In genomic region chr7:48876526-48876925, GRCm38 (mm10) we compare ENCODE assay signal across 7 mouse cellular contexts. TPM values are rescaled to one million over a fixed set of nuclear protein-coding genes. Genes with fewer than 3 reads are reported as not detected.
DNase-seq lines count a peak whose midpoint lies in the region; ATAC-seq lines count a peak whose summit lies in the region.

No protein-coding gene starts in this region.

- no peak overlapping the region for H3K4me2 ChIP-seq in midbrain, embryonic 11.5 days
- H3K4me2 ChIP-seq in midbrain, embryonic 13.5 days (replicated peaks), result no peak overlapping the region

- peaks cover 34% of the 10 kb centered on the region for H3K36me3 ChIP-seq in midbrain, embryonic 11.5 days (ENCODE audit: control insufficient read depth, insufficient read depth, low read length)
- peaks cover 25% of the 10 kb centered on the region for H3K36me3 ChIP-seq in midbrain, embryonic 13.5 days

- H3K9me3 ChIP-seq in midbrain, embryonic 11.5 days (ENCODE audit: control insufficient read depth, low read length), result no peaks in the 10 kb centered on the region
- H3K9me3 ChIP-seq in midbrain, embryonic 13.5 days, result no peaks in the 10 kb centered on the region

- intact Hi-C loops in heart, postnatal 14 days (cut with DNase I), result loop anchor here (1.0 to 2.0 kb wide), 2 partner anchors 64 to 128 kb away; no protein-coding TSS in a partner anchor
- intact Hi-C loops in left cerebral cortex, postnatal 25 days (cut with DNase I), result loop anchor here (1.0 to 5.0 kb wide), 2 partner anchors 59 to 127 kb away; no protein-coding TSS in a partner anchor

- ATAC-seq in midbrain, embryonic 11.5 days (ENCODE audit: low FRiP score), result no peak
- no peak for ATAC-seq in midbrain, embryonic 13.5 days
- peak; percentile 36; the same call in 1 of the 2 replicates for ATAC-seq in cerebellum, adult (ENCODE audit: insufficient number of reproducible peaks, low FRiP score, low TSS enrichment)

- no peak overlapping the region for H3K4me3 ChIP-seq in midbrain, embryonic 11.5 days (ENCODE audit: low read depth, low read length)
- H3K4me3 ChIP-seq in midbrain, embryonic 13.5 days (replicated peaks), result no peak overlapping the region

- DNase-seq in midbrain, embryonic 11.5 days (ENCODE audit: low spot score, missing footprints), result peak; percentile 90
- DNase-seq in NIH3T3 (ENCODE audit: low read depth), result peak; percentile 84
- peak; percentile 25 to 65 for DNase-seq in heart, postnatal 14 days
- peak; percentile 70 for DNase-seq in left cerebral cortex, postnatal 25 days (ENCODE audit: low spot score in 2 of 2)
- DNase-seq in retina, postnatal 1 day, result peak; percentile 80

- H3K27me3 ChIP-seq in midbrain, embryonic 11.5 days (ENCODE audit: control insufficient read depth, insufficient read depth, low read length), result no peaks in the 10 kb centered on the region
- peaks cover 4% of the 10 kb centered on the region; the same call in 1 of the 2 replicates for H3K27me3 ChIP-seq in midbrain, embryonic 13.5 days

- no peak overlapping the region for H3K9ac ChIP-seq in midbrain, embryonic 11.5 days (ENCODE audit: low read length)
- no peak overlapping the region for H3K9ac ChIP-seq in midbrain, embryonic 13.5 days (replicated peaks)

- 83% methylated on average over 4 of the region's 4 CpGs for WGBS in midbrain, embryonic 11.5 days
- 72% methylated on average over 4 of the region's 4 CpGs for WGBS in midbrain, embryonic 13.5 days

- peaks cover 14% of the 10 kb centered on the region for H3K4me1 ChIP-seq in midbrain, embryonic 11.5 days (ENCODE audit: control insufficient read depth, insufficient read depth, low read length)
- H3K4me1 ChIP-seq in midbrain, embryonic 13.5 days (replicated peaks), result peaks cover 21% of the 10 kb centered on the region

- H3K27ac ChIP-seq in midbrain, embryonic 11.5 days (ENCODE audit: low read depth, low read length), result no peak overlapping the region
- no peak overlapping the region for H3K27ac ChIP-seq in midbrain, embryonic 13.5 days

RNA-seq across cellular contexts. Expression of gene E2f8, which starts 4.9 kb away (rescaled TPM):
- 14.5 and 15.5 TPM in 2 replicates for polyA plus RNA-seq in midbrain, embryonic 11.5 days (2014; fragmentation: Nextera tagmentation; extraction: Ambion mirVana)
- polyA plus RNA-seq in midbrain, embryonic 13.5 days (2015; fragmentation: Nextera tagmentation; extraction: Ambion mirVana), result 5.0 and 5.9 TPM in 2 replicates
- total RNA-seq in heart, postnatal 14 days (2021), result 1 to 10 TPM; 1.8 to 3.3 TPM
- total RNA-seq in left cerebral cortex, postnatal 25 days (2021), result under 1 TPM; 0.50 to 0.57 TPM

RNA-seq across cellular contexts. Expression of gene Csrp3, which starts 28.7 kb away (rescaled TPM):
- 0.19 TPM in 1 of 2 replicates, not detected in the other for polyA plus RNA-seq in midbrain, embryonic 11.5 days (2014; fragmentation: Nextera tagmentation; extraction: Ambion mirVana)
- polyA plus RNA-seq in midbrain, embryonic 13.5 days (2015; fragmentation: Nextera tagmentation; extraction: Ambion mirVana), result 0.19 TPM in 1 of 2 replicates, not detected in the other
- total RNA-seq in heart, postnatal 14 days (2021), result 1,000 to 10,000 TPM; 1,478 to 1,683 TPM
- total RNA-seq in left cerebral cortex, postnatal 25 days (2021), result not detected

RNA-seq across cellular contexts. Expression of gene Nav2, which starts 32.0 kb away (rescaled TPM):
- polyA plus RNA-seq in midbrain, embryonic 11.5 days (2014; fragmentation: Nextera tagmentation; extraction: Ambion mirVana), result 15.9 and 17.4 TPM in 2 replicates
- 22.2 and 23.2 TPM in 2 replicates for polyA plus RNA-seq in midbrain, embryonic 13.5 days (2015; fragmentation: Nextera tagmentation; extraction: Ambion mirVana)
- total RNA-seq in heart, postnatal 14 days (2021), result 10 to 100 TPM; 60.0 to 64.1 TPM
- 100 to 1,000 TPM in 1 of 2 experiments, 10 to 100 TPM in 1; 77.1 to 106 TPM for total RNA-seq in left cerebral cortex, postnatal 25 days (2021)

Comparison
In these comparisons a context has a peak if more than half of its experiments do, and no peak if none do; other contexts are left out.
1. RNA of gene Csrp3, which starts 28.7 kb away (total RNA-seq): 1,478 to 1,683 TPM in heart, postnatal 14 days; not detected in left cerebral cortex, postnatal 25 days; every median in the first group is over 1,000 times any median in the second.
2. Peak in every context shown above with its lines, with median percentiles within 50 percentile points of each other: DNase-seq.